Mouse (Mus musculus): ENCODE results near the gene Spdye4a.

The Spdye4a gene

GRCm38 (mm10) chr5:143226790-143227189 lies at the start of gene Spdye4a:
Gene Spdye4a (minus strand): TSS chr5:143226890.
- DNase-seq, result no peak

- no peak for DNase-seq
Observed at GRCm38 (mm10) chr5:143275761-143276160, 49.1 kb upstream of the Spdye4a start.

DNA sequence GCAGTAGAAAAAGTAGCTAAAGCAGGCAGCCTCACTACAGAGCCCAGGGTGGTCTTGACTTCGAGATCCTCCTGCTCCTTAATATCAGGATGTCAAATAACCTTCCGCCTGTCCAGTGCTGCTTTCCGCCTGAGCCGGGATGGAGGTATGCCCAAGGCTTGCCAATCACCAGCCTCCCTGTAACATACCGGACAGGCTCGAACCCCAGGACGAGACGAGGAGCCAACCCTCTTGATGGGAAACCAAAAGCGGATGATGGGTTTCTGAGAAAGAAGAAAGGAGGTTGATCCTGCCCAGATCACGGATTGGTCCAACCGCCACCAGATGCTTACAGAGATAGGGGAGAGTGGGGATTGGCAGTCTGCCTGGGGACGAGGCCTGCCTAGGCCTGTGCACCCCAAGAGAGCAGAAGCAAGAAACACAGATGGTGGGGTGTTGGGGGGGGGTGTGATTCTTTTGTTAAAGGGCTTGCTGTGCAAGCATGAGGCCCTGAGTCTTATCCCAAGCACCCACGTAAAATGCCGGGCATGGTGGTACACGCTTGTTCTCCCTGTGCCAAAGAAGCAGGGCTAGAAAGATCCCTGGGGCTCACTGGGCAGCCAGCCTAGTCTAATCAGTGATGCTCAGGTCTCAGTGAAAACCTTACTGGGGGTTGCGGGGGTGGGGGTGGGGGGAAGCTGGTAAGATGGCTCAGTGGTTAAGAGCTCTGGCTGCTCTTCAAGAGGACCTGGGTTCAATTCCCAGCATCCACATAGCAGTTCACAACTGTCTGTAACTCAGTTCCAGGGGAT lies 46.0 kb upstream of the Spdye4a start:
- no peak for DNase-seq

- no peak for DNase-seq
Observed at GRCm38 (mm10) chr5:143272108-143272507, 45.4 kb upstream of the Spdye4a start.

GRCm38 (mm10) chr5:143271642-143272041 lies 45.0 kb upstream of the Spdye4a start:
- DNase-seq, result no peak

- DNase-seq, result no peak
Observed at GRCm38 (mm10) chr5:143270151-143270519, 43.4 kb upstream of the Spdye4a start.

- peak; percentile 75 for DNase-seq
Observed at GRCm38 (mm10) chr5:143269363-143270150, 42.9 kb upstream of the Spdye4a start, which contains the start of gene Zfp316. Gene Zfp316 (minus strand): TSS chr5:143270022.

- no peak for DNase-seq
Observed at GRCm38 (mm10) chr5:143268985-143269362, 42.3 kb upstream of the Spdye4a start.

DNA sequence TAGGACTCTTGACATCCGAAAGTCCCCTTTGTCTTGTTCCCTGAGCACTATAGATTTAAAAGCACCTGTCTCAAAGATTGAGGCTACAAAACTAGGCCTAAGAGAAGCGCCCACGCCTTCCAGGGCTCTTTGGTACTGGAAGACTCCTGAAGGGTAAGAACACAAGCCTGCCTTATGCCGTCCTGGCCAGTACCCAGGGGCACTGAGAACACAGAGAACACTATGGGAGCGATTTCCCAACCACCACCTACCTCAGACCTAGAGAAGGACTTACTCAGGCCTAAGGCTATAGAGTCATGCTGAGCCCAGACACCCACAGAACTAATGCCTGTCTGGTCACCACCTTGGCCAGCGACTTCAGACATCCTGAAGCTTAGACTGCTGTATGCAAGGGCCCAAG lies 40.1 kb upstream of the Spdye4a start:
- no peak for DNase-seq

GRCm38 (mm10) chr5:143265409-143265808 lies 38.7 kb upstream of the Spdye4a start:
- no peak for DNase-seq

- DNase-seq, result no peak
Observed at GRCm38 (mm10) chr5:143264689-143265088, 38.0 kb upstream of the Spdye4a start.

- DNase-seq, result no peak
Observed at GRCm38 (mm10) chr5:143261636-143262035, 34.9 kb upstream of the Spdye4a start.

DNA sequence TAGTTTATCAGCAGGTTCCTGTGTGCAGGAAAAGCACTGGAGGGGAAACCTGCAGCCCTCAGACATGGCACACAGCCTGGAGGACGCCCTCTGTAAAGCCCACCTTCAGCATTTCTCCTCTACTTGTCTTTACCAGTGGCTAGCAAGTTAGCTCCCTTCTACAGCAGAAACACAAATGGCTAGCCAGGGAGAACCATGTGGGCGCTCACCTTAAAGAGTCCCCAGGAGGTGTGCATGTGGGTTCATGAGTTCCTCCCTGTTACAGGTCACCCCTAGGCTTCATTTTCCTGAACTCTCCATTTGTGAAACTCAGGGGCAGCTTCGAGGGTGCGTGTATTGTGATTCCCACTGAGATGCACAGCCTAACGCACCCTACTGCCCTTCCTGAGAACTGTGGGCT lies 29.1 kb upstream of the Spdye4a start:
- DNase-seq, result no peak

- DNase-seq, result no peak
Observed at GRCm38 (mm10) chr5:143255131-143255519, 28.4 kb upstream of the Spdye4a start.

GRCm38 (mm10) chr5:143254487-143255130 lies 27.9 kb upstream of the Spdye4a start:
- DNase-seq, result peak; percentile 47

GRCm38 (mm10) chr5:143253881-143254486 lies 27.3 kb upstream of the Spdye4a start:
- DNase-seq, result peak; percentile 59

DNA sequence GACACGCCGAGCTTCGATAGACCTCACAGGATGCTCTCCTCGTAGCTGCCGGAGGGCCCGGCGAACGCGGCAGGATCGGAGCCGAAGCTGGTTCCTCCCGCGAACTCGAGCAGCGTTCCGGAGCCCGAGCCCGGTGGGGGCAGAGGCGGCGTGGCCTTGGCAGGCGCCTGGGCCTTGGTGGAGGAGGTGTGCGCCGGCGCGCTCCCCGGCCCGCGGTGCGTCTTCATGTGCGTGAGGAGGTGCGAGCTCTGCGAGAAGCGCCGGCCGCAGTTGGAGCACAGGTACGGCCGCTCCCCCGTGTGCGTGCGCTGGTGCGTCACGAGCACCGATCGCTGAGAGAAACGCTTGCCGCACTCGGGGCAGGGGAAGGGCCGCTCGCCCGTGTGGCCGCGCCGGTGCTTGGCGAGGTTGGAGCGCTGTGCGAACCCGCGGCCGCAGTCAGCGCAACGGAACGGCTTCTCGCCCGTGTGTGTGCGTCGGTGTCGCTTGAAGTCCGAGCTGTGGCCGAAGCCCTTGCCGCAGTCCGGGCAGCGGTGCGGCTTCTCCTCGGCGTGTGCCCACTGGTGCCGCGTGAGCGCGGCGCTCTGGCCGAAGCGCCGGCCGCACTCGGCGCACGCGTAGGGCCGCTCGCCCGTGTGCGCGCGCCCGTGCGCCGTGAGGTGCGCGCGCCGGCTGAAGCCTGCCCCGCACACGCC lies 26.6 kb upstream of the Spdye4a start:
- peak; percentile 63 for DNase-seq

DNA sequence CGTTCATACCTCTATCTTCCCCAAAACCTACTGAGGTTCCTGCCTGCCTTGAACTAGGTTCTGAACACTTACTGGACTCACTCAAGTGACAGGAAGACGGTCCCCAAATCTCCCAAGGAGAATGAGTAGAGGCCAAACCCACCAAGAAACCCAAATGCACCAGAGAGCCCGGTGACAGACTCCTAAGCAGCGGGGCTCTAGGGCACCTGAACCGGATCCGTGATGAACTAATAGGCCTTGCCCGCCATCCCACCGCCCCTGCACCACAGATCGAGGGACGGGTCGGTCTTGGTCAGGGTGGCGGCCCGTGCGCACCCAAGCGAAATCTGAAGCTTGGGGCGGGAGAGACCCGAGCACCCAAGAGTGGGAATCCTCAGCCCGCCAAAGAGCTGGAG lies 26.1 kb upstream of the Spdye4a start:
- DNase-seq, result no peak

DNA sequence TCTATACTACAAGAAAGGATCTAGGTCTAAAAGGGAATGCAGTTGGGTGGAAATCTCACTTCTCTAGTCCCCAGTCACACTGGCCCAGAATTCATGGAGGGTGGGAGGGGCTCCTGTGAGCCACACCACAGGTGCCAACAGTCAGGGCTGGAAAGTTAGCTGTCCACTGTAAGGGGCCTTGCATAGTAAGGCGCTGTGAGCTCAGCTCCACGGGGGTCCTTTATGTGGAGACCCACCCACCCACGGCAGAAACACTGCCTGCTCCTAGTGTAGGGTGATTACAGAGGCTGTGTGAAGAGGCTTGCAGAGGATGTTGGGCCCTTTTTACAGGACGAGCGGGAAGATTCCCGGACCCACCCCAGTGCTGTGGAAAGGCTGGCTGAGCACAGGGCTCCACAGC lies 25.3 kb upstream of the Spdye4a start:
- no peak for DNase-seq

- no peak for DNase-seq
Observed at GRCm38 (mm10) chr5:143244926-143245325, 18.2 kb upstream of the Spdye4a start.

GRCm38 (mm10) chr5:143236036-143236435 lies 9.3 kb upstream of the Spdye4a start:
- no peak for DNase-seq

GRCm38 (mm10) chr5:143235028-143235693 lies 8.5 kb upstream of the Spdye4a start, which contains the start of gene Zfp12:
Gene Zfp12 (plus strand): TSS chr5:143235163.
- DNase-seq, result peak; percentile 92

Measured in cerebellum, adult 8-10 months (tissue).